Mouse (Mus musculus): Measurements from ENCODE around the gene Pax3. TPM values are rescaled to one million over a fixed set of nuclear protein-coding genes. Genes with fewer than 3 reads are reported as not detected.

The Pax3 gene
- total and polyA plus RNA-seq, 3 experiments: 0.08 to 0.10 TPM; not detected in 1

- Histone ChIP-seq H3K4me1 (ENCODE audit: control insufficient read depth in 1 of 2, insufficient read depth in 2 of 2) (peaks cover 3 to 26% of the 10 kb centered on the region in 2 experiments; a peak in 2 of 4 replicates), H3K36me3 (replicated peaks in 1 of 2; ENCODE audit: control insufficient read depth in 1 of 2, insufficient read depth in 1 of 2, low read length in 1 of 2) (no peaks in the 10 kb centered on the region), H3K9me3 (replicated peaks; ENCODE audit: low read length) (no peaks in the 10 kb centered on the region), H3K4me2 (ENCODE audit: insufficient read depth, low read depth, poor library complexity, severe bottlenecking) (no peak overlapping the region), H3K27ac (ENCODE audit: insufficient read depth, low read depth) (no peak overlapping the region), H3K79me2 (replicated peaks; ENCODE audit: control insufficient read depth, extremely low read depth, insufficient read depth, poor library complexity, severe bottlenecking) (no peaks in the 10 kb centered on the region), H3K27me3 (replicated peaks) (no peaks in the 10 kb centered on the region), H3K4me3 (replicated peaks in 1 of 3; ENCODE audit: low read depth in 2 of 3, low read length in 2 of 3, poor library complexity in 1 of 3) (no peak overlapping the region), H3K9ac (ENCODE audit: insufficient read depth, low read depth) (no peak overlapping the region)
- dilution Hi-C loops (cut with MboI; ENCODE audit: extremely low pct_ligation_motif_present, extremely low pct_unique_long_range_greater_than_20kb, low sequenced_read_pairs) (no loop called here), in situ Hi-C loops (cut with MboI; ENCODE audit: low pct_ligation_motif_present, low pct_unique_long_range_greater_than_20kb, low sequenced_read_pairs) (no loop called here)
- TF ChIP-seq MAZ (IDR thresholded peaks at IDR 0.05; ENCODE audit: low read depth, low read length) (no peak), MAX (IDR thresholded peaks at IDR 0.05; ENCODE audit: low read length) (no peak), ZMIZ1 (IDR thresholded peaks at IDR 0.05; ENCODE audit: low read depth, low read length) (no peak), CHD2 (IDR thresholded peaks at IDR 0.05; ENCODE audit: low read length) (no peak), PAX5 (IDR thresholded peaks at IDR 0.05; ENCODE audit: low read length) (no peak)
- no peak for DNase-seq (ENCODE audit: extremely low read depth)
These were observed 7.9 kb downstream of the Pax3 start for GRCm38 (mm10) chr1:78189016-78189415.

- H3K36me3 ChIP-seq (replicated peaks in 1 of 2; ENCODE audit: control insufficient read depth in 1 of 2, insufficient read depth in 1 of 2, low read length in 1 of 2): no peaks in the 10 kb centered on the region
- no peaks in the 10 kb centered on the region for H3K27me3 ChIP-seq (replicated peaks)
- H3K9ac ChIP-seq (ENCODE audit: insufficient read depth, low read depth): no peak overlapping the region
- TF ChIP-seq UBTF (IDR thresholded peaks at IDR 0.05; ENCODE audit: low read depth, low read length) (no peak), TBP (conservative IDR thresholded peaks at IDR 0.05; ENCODE audit: low read depth, low read length) (no peak), ZKSCAN1 (IDR thresholded peaks at IDR 0.05; ENCODE audit: borderline replicate concordance, low read depth, low read length) (no peak), ZNF384 (IDR thresholded peaks at IDR 0.05; ENCODE audit: low read depth, low read length) (no peak), E2F4 (IDR thresholded peaks at IDR 0.05; ENCODE audit: insufficient replicate concordance, low read depth, low read length) (no peak), GABPA (IDR thresholded peaks at IDR 0.05; ENCODE audit: insufficient replicate concordance, low read depth, low read length) (no peak), USF1 (IDR thresholded peaks at IDR 0.05; ENCODE audit: low read depth, low read length) (no peak), POLR2A (IDR thresholded peaks at IDR 0.05; ENCODE audit: low read depth, low read length) (no peak), BHLHE40 (IDR thresholded peaks at IDR 0.05; ENCODE audit: low read depth, low read length) (no peak), ETS1 (conservative IDR thresholded peaks at IDR 0.05; ENCODE audit: low read depth, low read length) (no peak), CHD2 (IDR thresholded peaks at IDR 0.05; ENCODE audit: low read length) (no peak), NELFE (IDR thresholded peaks at IDR 0.05; ENCODE audit: low read depth, low read length) (no peak), JUND (conservative IDR thresholded peaks at IDR 0.05; ENCODE audit: low read depth, low read length) (no peak), ZC3H11A (IDR thresholded peaks at IDR 0.05; ENCODE audit: low read depth, low read length) (no peak), TCF12 (IDR thresholded peaks at IDR 0.05; ENCODE audit: low read depth, low read length) (no peak), ZMIZ1 (IDR thresholded peaks at IDR 0.05; ENCODE audit: low read depth, low read length) (no peak), MAZ (IDR thresholded peaks at IDR 0.05; ENCODE audit: low read depth, low read length) (no peak), PAX5 (IDR thresholded peaks at IDR 0.05; ENCODE audit: low read length) (no peak), SIN3A (IDR thresholded peaks at IDR 0.05; ENCODE audit: low read length) (no peak)
- in situ Hi-C loops (cut with MboI; ENCODE audit: low pct_ligation_motif_present, low pct_unique_long_range_greater_than_20kb, low sequenced_read_pairs): no loop called here
- DNase-seq (ENCODE audit: extremely low read depth): no peak
- H3K4me2 ChIP-seq (ENCODE audit: insufficient read depth, low read depth, poor library complexity, severe bottlenecking): no peak overlapping the region
- no peak overlapping the region for H3K27ac ChIP-seq (ENCODE audit: insufficient read depth, low read depth)
- H3K9me3 ChIP-seq (replicated peaks; ENCODE audit: low read length): no peaks in the 10 kb centered on the region
- H3K4me3 ChIP-seq (replicated peaks in 1 of 3; ENCODE audit: low read depth in 2 of 3, low read length in 2 of 3, poor library complexity in 1 of 3): no peak overlapping the region
- H3K4me1 ChIP-seq (ENCODE audit: control insufficient read depth in 1 of 2, insufficient read depth in 2 of 2): peaks cover 3 to 31% of the 10 kb centered on the region in 2 experiments; a peak in 2 of 4 replicates
- no peaks in the 10 kb centered on the region for H3K79me2 ChIP-seq (replicated peaks; ENCODE audit: control insufficient read depth, extremely low read depth, insufficient read depth, poor library complexity, severe bottlenecking)
- dilution Hi-C loops (cut with MboI; ENCODE audit: extremely low pct_ligation_motif_present, extremely low pct_unique_long_range_greater_than_20kb, low sequenced_read_pairs): no loop called here
These were observed 8.6 kb downstream of the Pax3 start for GRCm38 (mm10) chr1:78188299-78188698.
